Mouse (Mus musculus) embryonic facial prominence, embryonic 15.5 days (tissue): ENCODE measurements around the gene Gm29276. TPM values are rescaled to one million over a fixed set of nuclear protein-coding genes. Genes with fewer than 3 reads are reported as not detected.
"Not testable (repeated sequence)": the region's sequence is repeated elsewhere in the genome, so short reads cannot be mapped to it uniquely, and the experiment has no call there.

Experiments used
- ATAC-seq: fragments of 200-750 bp; cut with Nextera tagmentation; 2 replicates; pipeline ENCODE4 v1.8.0; 2017; ENCODE audit warnings: low read depth, moderate TSS enrichment; ENCODE audit not compliant: insufficient number of reproducible peaks, low FRiP score, low TSS enrichment
- H3K27ac ChIP-seq: fragments of 300-500 bp; sonication (generic); replicated peaks from 2 replicates; pipeline ENCODE4 v1.5.1; 2015; ENCODE audit warnings: mild to moderate bottlenecking, inconsistent platforms
- H3K27me3 ChIP-seq: fragments of 300-500 bp; sonication (generic); 2 replicates; pipeline ENCODE4 v1.6.1; 2015; ENCODE audit warnings: inconsistent platforms
- H3K36me3 ChIP-seq: fragments of 300-500 bp; sonication (generic); 2 replicates; pipeline ENCODE4 v1.6.1; 2015; ENCODE audit warnings: mild to moderate bottlenecking, inconsistent platforms
- H3K4me1 ChIP-seq: fragments of 300-500 bp; sonication (generic); 2 replicates; pipeline ENCODE4 v1.6.1; 2015; ENCODE audit warnings: inconsistent platforms
- H3K4me2 ChIP-seq: fragments of 300-500 bp; sonication (generic); replicated peaks from 2 replicates; pipeline ENCODE4 v1.6.1; 2015; ENCODE audit warnings: mild to moderate bottlenecking, inconsistent platforms
- H3K4me3 ChIP-seq: fragments of 300-500 bp; sonication (generic); replicated peaks from 2 replicates; pipeline ENCODE4 v1.5.1; 2015; ENCODE audit warnings: mild to moderate bottlenecking, inconsistent platforms
- H3K9ac ChIP-seq: fragments of 300-500 bp; sonication (generic); 2 replicates; pipeline ENCODE4 v1.6.1; 2015; ENCODE audit warnings: inconsistent platforms
- H3K9me3 ChIP-seq: fragments of 300-500 bp; sonication (generic); replicated peaks from 2 replicates; pipeline ENCODE4 v1.6.1; 2016; ENCODE audit warnings: inconsistent platforms
- WGBS: fragments of 180-500 bp; shearing (Covaris S2); methylation state at CpG from one replicate; pipeline ENCODE4 v1.1.7; 2015; 5-methylcytosine and 5-hydroxymethylcytosine counted together
- polyA plus RNA-seq: library from polyadenylated mRNA; unstranded; fragments of >200 nt; fragmentation: Nextera tagmentation; extraction: Ambion mirVana; gene quantifications from 2 replicates; pipeline ENCODE4 v1.2.1, GENCODE M21; 2015

The Gm29276 gene
- polyA plus RNA-seq, result not detected in 2 replicates

GRCm38 (mm10) chrY:42582150-42582549, at the start of gene Gm29276:
Gm29276 (minus strand) TSS chrY:42582250.
- H3K4me1 ChIP-seq, H3K36me3 ChIP-seq, H3K27ac ChIP-seq, H3K9me3 ChIP-seq, H3K4me2 ChIP-seq, H3K27me3 ChIP-seq, H3K9ac ChIP-seq, H3K4me3 ChIP-seq, ATAC-seq: not testable (repeated sequence)
- no CpG with 5 or more reads among the region's 7 CpGs for WGBS
